Mouse (Mus musculus) R1 (cell line): ENCODE data around the gene Pold1.

ENCODE experiments used
- DNase-seq: peaks from one replicate; pipeline ENCODE4 v3.0.0-alpha.2; 2018; ENCODE audit warnings: low read depth, low spot score

Gene Pold1

DNA sequence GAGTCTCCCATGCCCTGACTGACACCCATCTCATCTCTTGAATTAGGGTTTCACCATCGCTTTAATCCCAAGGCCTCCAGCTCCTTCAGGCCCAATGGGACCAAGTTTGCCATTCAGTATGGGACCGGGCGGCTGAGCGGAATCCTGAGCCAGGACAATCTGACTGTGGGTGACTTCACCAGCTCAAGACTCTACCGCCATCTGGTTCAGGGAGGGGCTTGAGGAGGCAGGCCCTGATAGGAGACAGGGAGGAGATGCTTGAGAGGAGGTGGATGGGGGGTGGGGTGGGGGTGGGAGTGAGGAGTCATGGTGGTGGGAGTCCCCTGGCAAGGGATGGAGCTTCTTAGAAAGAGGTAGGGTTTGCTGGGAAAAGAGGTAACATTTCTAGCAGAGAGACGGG is 33.0 kb upstream of the Pold1 start:
- DNase-seq, result no peak

DNA sequence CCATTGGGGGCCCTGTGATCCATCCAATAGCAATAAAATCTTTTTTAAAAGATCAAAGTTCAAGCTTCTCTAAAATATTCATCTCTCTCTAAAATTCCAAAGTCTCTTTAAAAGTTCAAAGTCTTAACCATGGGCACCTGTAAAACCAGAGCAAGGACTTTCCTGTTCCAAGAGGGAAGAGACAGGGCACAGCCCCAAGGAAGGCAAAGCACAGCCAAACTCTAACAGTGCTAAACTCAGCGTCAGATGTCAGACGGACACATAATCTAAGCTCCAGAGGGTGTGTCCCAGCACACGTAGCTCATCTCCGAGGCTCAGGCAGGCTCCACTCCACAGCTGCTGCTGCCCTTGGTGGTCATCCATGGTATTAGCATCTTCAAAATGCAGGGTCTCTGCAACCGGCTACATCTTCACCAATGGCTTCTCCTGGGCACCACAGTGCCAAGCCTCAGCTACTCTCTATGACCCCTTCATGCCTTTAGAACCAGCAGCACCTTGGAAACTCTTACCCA is 27.7 kb upstream of the Pold1 start:
- peak; percentile 45 for DNase-seq

DNA sequence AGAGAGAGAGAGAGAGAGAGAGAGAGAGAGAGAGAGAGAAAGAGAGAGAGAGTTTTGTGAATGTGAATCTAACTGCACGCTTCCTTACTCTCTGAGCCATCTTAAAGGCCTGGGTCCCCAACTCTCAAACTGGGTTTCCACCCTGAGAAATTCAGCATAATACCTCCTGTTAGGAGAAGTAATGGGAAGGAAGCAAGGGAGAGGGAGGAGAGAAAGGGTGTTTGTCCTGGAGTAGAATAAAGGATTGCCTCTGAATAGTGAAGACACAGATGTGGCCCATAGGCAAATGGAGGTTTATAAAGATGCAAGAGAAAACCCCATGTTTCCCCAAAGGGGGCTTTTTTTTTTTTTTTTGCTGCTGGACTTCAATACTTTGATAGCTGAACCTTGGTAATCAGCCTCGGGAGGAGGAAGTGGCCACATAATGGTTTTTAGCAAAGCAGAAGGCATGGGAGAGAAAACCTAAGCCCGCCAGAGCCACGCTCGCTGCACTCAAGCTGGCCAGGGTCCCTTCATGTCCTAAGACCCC is 24.4 kb upstream of the Pold1 start:
- DNase-seq, result no peak

DNA sequence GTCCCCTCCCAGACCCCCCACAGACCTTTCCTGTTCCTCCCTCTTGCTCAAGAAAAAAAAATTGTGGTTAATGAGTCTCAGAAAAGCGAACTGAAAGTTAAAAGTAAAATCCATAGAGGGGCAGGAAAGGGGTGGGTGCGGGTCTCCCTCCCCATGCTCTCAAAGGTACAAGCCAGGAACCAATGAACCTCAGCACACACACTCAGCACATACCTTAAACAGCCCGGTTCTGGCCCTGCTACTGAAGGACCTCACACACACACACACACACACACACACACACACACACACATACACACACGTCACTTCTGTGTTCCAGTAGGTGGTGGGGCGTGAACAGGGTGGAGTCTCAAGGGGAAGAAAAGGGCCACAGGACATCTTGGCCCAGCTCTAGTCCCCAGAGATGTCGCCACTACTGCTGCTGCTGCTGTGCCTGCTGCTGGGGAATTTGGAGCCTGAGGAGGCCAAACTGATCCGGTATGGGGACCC is 23.6 kb upstream of the Pold1 start, which contains the start of gene Napsa:
Gene Napsa (plus strand): TSS at position 168 of the 489 bp plus-strand sequence.
- DNase-seq, result no peak

DNA sequence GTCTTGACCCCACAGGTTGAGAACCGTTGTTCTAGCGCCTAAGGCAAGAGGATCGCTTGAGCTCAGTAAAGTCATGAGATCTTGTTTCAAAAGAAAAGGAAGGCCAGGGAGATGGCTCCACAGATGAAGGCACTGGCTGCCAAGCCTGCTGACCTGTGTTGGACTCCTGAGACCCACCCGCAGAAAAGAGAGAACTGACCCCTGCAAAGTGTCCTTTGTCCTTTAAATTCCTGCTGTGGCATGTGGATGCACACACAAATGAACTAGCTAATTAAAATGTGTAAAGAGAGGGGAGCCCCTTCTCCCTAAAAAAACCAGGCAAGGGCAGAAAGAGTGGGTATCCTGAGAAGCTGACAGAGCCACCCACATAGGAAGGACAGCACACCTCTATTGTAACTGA is 23.2 kb upstream of the Pold1 start:
- no peak for DNase-seq

DNA sequence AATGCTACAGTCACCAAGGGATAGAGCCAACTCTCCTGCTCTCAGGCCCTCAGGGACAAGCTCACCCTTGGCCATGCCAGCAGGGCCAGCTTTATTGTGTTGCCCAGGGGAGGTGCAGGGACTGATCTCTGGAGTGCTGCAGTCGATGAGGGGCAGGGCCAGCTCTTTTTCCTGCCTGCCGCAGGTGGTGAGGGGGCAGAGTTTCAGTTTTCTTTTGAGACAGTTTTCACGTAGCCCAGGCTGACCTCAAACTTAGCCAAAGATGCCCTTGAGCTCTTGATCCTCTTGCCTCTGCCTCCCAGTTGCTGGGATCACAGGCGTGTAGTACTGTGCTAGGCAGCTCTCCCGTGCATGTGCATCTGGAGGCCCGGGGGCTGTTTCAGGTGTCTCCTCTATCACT is 22.3 kb upstream of the Pold1 start:
- no peak for DNase-seq

DNA sequence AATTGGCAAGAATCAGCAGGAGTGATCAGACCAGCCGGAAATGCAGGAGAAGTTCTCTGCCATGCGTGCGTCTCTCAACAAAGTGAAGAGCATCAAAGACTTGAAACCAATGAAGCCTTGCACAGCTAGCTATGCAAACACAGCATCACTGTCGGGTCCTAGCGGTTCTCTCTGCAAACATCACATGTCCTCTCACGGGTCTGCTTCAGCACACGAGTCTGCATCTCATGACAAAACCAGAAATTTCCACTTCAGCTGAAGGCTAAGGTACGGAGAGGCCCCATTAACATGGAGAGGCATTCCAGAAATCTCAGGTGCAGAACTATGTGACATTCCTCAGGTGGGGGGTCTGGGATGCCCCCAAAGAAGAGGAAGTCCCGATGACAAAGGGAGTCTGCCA is 20.2 kb upstream of the Pold1 start:
- peak; percentile 32 for DNase-seq

DNA sequence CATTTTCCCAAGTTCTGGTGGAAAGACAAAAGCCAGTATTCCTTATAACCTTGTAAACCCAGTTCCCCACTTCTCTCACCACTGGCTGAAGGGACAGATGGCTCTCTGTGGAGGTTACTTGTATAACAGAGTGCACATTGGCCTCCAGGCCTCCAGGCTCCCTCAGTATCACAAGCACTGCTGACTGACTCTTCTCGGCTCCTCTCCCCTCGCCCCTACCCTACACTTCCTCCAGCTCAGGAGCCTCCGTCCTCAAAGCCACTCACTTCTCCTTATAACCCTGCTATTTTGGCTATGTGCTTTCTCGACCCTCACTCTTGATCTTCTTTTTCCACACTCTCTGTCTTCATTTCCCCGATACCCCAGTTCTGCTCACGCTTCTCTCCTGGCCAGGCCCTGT is 16.8 kb upstream of the Pold1 start:
- DNase-seq, result no peak

DNA sequence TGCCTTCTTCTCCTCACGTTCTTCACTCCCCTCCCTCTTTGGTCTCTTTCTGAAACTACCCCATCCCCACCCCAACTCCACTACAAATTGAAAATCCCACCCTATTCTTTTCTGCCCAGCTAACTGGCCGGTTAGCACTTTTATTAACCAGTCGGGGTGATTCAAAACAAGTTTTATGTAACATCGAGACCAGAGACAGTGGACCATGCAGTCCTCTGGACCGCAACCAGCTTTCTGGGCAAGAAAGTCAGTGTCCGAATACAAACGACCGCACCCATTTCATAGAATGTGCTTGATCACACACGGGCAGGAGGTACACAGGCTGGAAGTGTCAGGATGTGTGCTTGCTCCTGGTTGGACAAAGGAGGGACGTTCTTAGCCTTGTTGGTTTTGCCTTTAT is 15.8 kb upstream of the Pold1 start:
- DNase-seq, result no peak

DNA sequence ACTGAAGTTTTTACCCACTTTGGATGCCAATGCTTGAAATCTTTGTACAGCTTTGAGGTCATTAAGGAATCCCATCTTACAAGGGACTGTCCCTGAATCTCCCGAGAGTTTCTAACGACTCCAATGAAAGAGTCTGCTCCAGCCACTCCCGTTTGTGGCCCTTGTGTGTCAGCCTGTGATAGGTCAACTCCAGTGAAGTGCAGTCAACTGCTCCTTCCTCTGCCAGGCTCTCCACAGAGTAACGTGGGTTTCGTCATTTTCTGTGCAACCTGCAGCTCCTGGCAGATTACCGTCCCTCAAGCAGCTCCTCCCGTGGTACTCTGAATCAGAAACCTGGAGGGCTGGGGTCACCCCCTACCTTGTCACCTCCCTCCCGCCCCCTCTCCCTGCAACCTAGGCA is 14.6 kb upstream of the Pold1 start:
- DNase-seq, result no peak

DNA sequence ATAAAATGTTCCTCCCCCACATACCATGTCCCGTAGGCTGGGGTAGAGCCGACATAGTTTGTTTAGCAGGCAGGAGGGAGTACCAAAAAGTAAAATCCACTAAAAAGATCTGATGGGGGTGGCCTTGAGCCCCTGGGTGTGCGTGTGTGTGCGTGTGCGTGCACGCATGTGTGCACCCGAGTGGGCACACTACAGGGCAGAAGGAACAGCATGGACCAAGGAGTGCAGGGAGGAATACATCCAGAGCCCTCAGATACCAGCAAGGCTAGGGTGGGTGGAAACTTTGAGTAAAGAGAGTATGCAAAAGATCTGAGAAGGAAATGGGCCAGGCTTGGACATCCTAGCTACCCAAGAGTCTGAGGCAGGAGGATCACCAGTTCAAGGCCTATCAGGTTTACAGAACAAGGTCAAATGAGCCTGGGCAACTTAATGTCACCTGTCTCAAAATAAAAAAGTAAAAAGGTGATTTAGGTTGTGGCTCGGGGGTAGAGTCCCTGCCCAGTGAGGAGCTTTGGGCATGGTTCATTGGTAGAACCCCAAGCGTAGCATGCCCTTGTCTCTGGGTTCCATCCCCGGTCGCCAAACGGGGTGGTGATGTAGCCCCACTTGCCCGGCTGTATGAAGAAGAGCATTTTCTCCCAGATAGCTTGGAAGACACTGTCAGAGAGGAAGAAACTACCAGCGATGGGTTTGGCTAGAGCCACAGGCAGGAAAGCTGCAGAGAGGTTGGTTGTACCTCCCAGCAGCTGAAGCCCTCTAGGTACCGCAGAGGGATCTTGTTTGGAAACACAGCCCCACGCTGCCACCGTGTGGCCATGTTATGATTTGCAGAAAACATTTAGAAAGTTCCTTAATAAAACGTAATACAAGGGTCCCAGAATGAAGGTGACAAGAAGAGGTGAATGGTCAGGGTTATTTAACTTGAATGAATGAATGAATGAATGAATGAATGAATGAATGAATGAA is 12.1 kb upstream of the Pold1 start:
- peak; percentile 92 for DNase-seq

DNA sequence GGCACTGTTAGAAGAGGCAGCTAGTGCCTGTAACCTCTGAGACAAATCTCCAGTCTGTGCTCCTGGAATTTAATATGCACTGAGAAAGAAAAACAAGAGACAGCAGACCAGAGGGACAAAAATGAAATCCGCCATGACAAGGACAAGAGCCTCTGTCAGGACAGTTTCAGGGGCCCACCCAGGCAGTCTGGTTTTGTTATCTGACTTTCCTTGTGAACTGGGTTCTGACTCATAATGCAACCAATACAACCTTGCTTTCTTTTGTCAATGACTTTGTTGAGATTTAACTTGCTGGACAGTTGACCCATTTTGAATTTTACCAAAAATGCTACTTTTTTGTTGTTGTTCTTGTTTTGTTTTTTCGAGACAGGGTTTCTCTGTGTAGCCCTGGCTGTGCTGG is 9.0 kb upstream of the Pold1 start:
- no peak for DNase-seq

DNA sequence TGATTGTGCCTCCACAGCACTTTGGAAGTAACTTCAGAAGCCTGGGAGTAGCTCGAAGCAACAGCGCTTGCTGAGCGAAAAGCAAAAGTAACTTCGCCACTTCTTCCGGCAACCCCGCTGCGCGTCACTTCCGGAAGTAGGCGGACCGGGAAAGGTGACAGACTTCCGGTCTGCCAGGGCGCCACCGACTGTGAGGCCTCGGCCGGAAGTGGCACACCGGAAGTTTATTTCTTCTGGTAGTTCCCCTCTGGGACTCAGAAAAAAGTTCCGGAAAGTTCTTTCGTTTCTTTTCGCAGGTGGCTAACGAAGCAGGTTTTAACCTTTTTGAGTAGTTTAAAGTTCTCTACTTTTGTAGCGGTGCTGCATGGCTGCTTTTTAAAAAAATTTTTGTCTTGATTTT is 5.2 kb upstream of the Pold1 start, which contains the start of gene Nr1h2:
Gene Nr1h2 (minus strand): TSS at position 126 of the 400 bp plus-strand sequence.
- peak; percentile 97 for DNase-seq

DNA sequence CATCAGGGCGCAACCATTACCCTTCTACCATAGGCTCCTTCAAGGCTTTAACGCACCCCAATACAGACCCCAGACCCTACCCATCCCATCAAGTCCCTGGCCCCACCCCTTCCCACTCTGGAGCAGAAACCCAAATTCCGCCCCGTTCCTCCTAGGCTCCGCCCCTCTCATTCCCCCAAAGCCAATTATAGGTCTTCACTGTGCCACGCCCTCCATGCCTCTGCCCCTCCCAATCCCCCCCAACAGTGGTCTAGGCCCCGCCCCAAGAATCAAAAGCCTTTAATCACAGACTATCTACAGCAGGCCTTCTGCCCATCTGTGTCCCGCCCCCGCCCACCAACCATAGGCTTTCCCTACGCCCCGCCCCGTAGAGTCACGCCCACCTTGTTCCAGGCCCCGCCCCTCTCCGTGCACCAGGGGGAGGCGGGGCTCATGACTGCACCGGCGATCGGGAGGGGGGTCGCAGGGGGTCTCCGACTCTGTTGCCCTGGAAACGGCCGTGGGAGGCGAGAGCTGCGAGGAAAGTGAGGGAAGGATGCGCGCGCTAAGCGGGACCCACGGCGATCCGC is 4.6 kb upstream of the Pold1 start:
- DNase-seq, result peak; percentile 99

DNA sequence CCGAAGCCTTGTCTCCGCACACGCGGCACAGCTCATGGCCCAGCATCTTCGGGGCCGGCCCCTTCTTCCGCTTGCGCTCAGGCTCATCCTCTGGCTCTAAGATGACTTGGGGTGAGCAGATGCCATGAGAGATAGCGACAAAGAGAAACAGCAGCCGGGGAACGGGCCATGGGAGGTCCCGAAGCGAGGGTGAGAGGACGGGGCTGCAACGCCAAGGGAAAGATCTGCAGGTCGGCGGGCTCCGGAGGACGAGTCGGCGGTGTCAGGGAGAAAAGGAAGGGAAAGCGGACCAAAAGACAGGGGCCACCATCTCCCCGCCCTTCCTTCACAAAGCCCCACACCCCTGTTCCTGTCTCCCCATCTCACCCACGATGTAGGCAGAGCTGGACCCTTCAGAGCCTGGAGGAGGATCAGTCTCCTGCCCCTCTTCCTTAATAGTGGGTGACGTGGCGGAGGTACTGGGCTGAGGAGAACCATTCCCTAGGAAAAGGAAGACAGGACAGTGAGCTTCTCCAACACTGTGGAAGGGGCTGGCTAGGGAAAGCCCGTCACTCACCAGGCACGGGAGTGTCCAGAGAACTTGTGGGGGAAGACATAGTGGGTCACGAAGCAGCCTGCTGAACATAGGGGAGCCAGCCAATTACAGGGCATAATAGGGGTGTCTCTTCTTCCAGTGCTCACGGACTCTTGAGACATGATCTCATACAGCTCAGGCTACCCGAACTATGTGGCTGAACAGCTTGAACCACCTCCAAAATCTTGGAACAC is 3.7 kb upstream of the Pold1 start:
- no peak for DNase-seq

DNA sequence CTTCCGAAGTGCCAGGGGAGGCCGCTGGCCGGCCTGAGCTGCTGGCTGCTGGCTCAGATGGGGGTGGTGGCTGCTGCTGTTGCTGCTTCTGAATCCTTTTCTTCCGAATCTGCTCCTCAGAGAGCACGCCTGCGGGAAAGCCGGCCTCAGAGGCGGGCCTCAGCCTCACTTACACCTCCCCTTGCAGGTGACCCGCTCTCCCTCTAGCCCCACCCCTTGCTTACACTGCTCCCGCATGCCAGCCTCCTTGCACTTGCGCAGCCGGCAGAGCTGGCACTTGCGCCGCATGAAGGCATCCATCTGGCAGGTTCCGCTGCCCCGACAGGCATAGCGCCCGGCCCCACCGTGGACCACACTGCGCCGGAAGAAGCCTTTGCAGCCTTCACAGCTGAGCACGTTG is 3.1 kb upstream of the Pold1 start:
- DNase-seq, result peak; percentile 84

DNA sequence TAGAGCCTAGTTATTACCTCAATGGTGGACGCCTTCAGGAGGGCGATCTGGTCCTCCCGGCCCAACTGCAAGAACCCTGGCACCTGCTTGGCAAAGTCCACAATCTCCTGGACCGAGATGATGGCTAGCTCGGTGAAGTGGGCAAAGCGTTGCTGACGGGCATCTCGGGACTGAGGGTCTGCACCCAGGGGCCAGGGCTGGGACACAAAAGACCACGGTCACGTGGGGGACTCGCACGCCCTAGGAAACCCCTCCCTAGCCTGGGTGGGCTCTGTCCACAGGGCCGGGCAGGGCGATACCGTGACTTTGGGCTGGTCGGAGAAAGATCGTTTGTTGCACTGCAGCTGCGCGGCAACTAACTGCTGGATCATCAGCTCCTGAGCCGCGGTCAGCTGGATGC is 2.7 kb upstream of the Pold1 start:
- no peak for DNase-seq

DNA sequence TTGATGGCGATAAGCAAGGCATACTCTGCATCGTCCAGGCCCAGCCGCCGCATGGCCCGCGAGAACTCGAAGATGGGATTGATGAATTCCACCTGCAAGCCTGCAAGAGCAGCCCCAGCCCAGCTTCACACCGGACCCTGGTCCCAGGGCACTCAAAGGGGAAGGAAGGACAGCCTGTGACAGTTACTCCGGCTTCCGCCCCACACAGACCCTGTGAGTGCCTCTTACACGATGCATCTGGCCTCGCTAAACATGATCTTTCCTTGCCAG is 1.7 kb upstream of the Pold1 start:
- no peak for DNase-seq

DNA sequence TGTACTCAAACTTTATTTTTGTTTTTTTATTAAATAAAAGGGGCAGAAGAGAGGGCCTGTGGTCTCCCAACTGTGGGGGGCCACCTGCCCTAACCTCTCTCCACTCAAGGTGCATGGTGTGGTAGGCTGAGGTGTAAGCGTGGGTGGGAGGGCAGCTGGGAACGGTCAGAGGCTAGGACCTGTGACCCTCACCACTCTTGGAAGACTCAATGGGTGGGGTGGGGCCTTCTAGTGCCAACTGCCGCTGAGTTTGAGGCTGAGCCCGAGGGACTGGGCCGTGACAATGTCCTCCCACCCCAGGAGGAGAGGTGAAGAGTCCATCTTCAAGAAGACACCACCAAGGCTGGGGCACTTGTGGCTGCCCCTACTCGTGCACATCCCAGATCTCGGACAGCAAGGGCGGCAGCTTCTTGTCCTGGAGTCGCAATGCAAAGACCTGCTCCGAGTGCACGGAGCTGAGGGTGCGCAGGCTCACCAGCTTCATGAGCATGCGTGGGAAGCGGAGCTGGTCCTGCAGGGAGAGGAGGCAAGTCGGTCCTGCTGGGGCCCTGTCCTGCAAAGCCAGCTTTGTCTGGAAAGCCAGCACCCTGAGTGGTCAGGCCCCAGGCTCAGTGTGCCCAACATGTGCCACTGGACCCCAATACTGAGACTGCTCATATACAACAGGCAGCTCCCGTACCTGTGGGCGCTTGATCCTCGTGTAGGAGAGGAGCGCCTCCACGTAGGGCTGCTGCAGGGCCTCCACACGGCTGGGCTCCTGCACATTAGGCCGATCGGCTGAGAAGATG is 1.2 kb upstream of the Pold1 start:
- no peak for DNase-seq

DNA sequence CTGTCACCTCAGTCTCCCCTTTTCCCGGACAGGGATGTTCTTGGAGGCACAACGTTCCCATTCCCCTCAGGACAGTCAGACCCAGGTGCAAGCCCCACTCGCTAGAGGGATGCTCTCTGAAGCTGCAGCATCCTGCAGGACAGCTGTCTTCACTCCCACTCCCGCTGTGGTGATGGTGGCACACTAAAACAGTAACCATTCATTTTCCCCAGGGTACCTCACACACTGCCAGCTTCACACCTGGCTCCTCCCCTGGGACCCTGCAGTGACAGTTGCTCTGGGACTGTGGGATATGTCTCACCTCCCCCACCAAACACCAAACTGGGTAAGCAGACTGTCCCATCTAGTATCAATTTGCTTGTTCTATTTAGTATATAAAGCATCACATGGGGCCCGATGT is 924 bp downstream of the Pold1 start:
- DNase-seq, result no peak

DNA sequence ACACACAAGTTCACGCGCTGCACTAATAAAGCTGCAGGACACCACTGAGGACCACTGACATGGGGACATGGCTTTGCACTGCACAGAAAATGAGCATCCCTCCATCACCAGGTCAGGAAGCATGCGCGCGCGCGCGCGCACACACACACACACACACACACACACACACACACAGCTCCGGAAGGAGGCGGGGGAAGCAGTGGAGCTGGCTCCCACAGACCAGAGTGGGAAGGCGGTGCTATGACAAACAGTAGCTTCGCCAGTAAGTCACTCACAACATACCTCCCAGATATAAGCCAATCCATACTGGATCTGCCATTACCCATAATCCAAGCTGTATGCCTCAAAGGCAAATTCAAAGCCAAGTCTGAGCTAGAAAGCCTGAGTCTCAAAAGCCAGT is 1.6 kb downstream of the Pold1 start:
- no peak for DNase-seq
